Mouse (Mus musculus) CH12.LX (cell line): Measurements from ENCODE around the gene Armc8. TPM values are rescaled to one million over a fixed set of nuclear protein-coding genes. Genes with fewer than 3 reads are reported as not detected.

ENCODE experiments used
- DNase-seq: peaks from one replicate; pipeline ENCODE4 v3.0.0-alpha.2; 2013; ENCODE audit errors: extremely low read depth
- H3K27ac ChIP-seq: 2 replicates; pipeline ENCODE4 v1.5.1; 2012; ENCODE audit warnings: low read depth, mild to moderate bottlenecking, control low read depth, moderate library complexity; ENCODE audit not compliant: insufficient read depth
- H3K27me3 ChIP-seq: replicated peaks from 2 replicates; pipeline ENCODE3; 2012; ENCODE audit warnings: inconsistent platforms
- H3K36me3 ChIP-seq, 2 experiments: replicated peaks in 1 of 2; 2 replicates each; pipeline versions ENCODE3 to v1.6.1; 2012; ENCODE audit warnings: inconsistent platforms in 1 of 2, low read length in 1 of 2, mild to moderate bottlenecking in 1 of 2, mixed read lengths in 1 of 2, moderate library complexity in 1 of 2; ENCODE audit not compliant: control insufficient read depth in 1 of 2, insufficient read depth in 1 of 2
- H3K4me1 ChIP-seq, 2 experiments: 2 replicates each; pipeline ENCODE4 v1.6.1; 2012; ENCODE audit warnings: inconsistent platforms in 1 of 2, moderate library complexity in 1 of 2; ENCODE audit not compliant: insufficient read depth in 2 of 2, control insufficient read depth in 1 of 2
- H3K4me2 ChIP-seq: 2 replicates; pipeline ENCODE4 v1.6.1; 2012; ENCODE audit warnings: low read depth, mild to moderate bottlenecking, control low read depth; ENCODE audit not compliant: poor library complexity, insufficient read depth, severe bottlenecking
- H3K4me3 ChIP-seq, 3 experiments: fragments of 150-350 bp in 1 of 3; sonication (generic) in 1 of 3; replicated peaks in 1 of 3; 2 replicates each; pipeline versions ENCODE3 to v1.5.1; 2011 to 2012; ENCODE audit warnings: low read depth in 2 of 3, low read length in 2 of 3, mild to moderate bottlenecking in 2 of 3, moderate library complexity in 2 of 3, control low read depth in 1 of 3, improper control_type of control experiment in 1 of 3, inconsistent platforms in 1 of 3, mixed read lengths in 1 of 3; ENCODE audit not compliant: poor library complexity in 1 of 3
- H3K79me2 ChIP-seq: replicated peaks from 2 replicates; pipeline ENCODE4 v1.6.1; 2012; ENCODE audit warnings: mild to moderate bottlenecking, moderate library complexity; ENCODE audit not compliant: control insufficient read depth, poor library complexity, insufficient read depth, severe bottlenecking; ENCODE audit errors: extremely low read depth
- H3K9ac ChIP-seq: 2 replicates; pipeline ENCODE4 v1.6.1; 2012; ENCODE audit warnings: low read depth, mild to moderate bottlenecking, control low read depth, moderate library complexity; ENCODE audit not compliant: insufficient read depth
- H3K9me3 ChIP-seq: replicated peaks from 2 replicates; pipeline ENCODE3; 2012; ENCODE audit warnings: low read length, inconsistent platforms, mixed read lengths
- CHD1 ChIP-seq: IDR thresholded peaks from 2 replicates; pipeline ENCODE4 v1.6.1; 2012; ENCODE audit warnings: low read depth, low read length, improper control_type of control experiment, inconsistent platforms
- CTCF ChIP-seq, 2 experiments: IDR thresholded peaks in 1 of 2; conservative IDR thresholded peaks in 1 of 2; 2 replicates each; pipeline ENCODE4 v1.5.1; 2011 to 2012; ENCODE audit warnings: low read depth in 2 of 2, low read length in 2 of 2, improper control_type of control experiment in 1 of 2, inconsistent platforms in 1 of 2, mild to moderate bottlenecking in 1 of 2, moderate library complexity in 1 of 2
- EP300 ChIP-seq: IDR thresholded peaks from 2 replicates; pipeline ENCODE4 v1.6.1; 2011; ENCODE audit warnings: low read length, improper control_type of control experiment
- ETS1 ChIP-seq: conservative IDR thresholded peaks from 2 replicates; pipeline ENCODE4 v1.6.1; 2012; ENCODE audit warnings: low read depth, mild to moderate bottlenecking, inconsistent platforms, low read length, improper control_type of control experiment, moderate library complexity
- GABPA ChIP-seq: IDR thresholded peaks from 2 replicates; pipeline ENCODE4 v1.6.1; 2012; ENCODE audit warnings: low read depth, low read length, improper control_type of control experiment, inconsistent platforms; ENCODE audit not compliant: insufficient replicate concordance
- HCFC1 ChIP-seq: IDR thresholded peaks from 2 replicates; pipeline ENCODE4 v1.6.1; 2012; ENCODE audit warnings: low read depth, mild to moderate bottlenecking, inconsistent platforms, low read length, improper control_type of control experiment
- IRF4 ChIP-seq: IDR thresholded peaks from 2 replicates; pipeline ENCODE4 v1.6.1; 2014; ENCODE audit warnings: low read depth, mild to moderate bottlenecking, inconsistent platforms, low read length, improper control_type of control experiment
- JUN ChIP-seq: IDR thresholded peaks from 2 replicates; pipeline ENCODE4 v1.6.1; 2011; ENCODE audit warnings: low read depth, mild to moderate bottlenecking, low read length, improper control_type of control experiment, moderate library complexity; ENCODE audit not compliant: insufficient read depth
- KAT2A ChIP-seq: IDR thresholded peaks from 2 replicates; pipeline ENCODE4 v1.6.1; 2012; ENCODE audit warnings: low read length, improper control_type of control experiment, inconsistent platforms; ENCODE audit not compliant: insufficient replicate concordance
- MAFK ChIP-seq: IDR thresholded peaks from 2 replicates; pipeline ENCODE4 v1.6.1; 2011; ENCODE audit warnings: low read length, improper control_type of control experiment; ENCODE audit not compliant: insufficient replicate concordance
- MAZ ChIP-seq: IDR thresholded peaks from 2 replicates; pipeline ENCODE4 v1.6.1; 2012; ENCODE audit warnings: low read depth, mild to moderate bottlenecking, inconsistent platforms, low read length, improper control_type of control experiment, moderate library complexity
- MXI1 ChIP-seq: IDR thresholded peaks from 2 replicates; pipeline ENCODE4 v1.6.1; 2011; ENCODE audit warnings: mild to moderate bottlenecking, low read depth, low read length, improper control_type of control experiment
- MYC ChIP-seq: IDR thresholded peaks from 2 replicates; pipeline ENCODE4 v1.6.1; 2011; ENCODE audit warnings: low read depth, mild to moderate bottlenecking, improper control_type of control experiment, low read length
- NELFE ChIP-seq: IDR thresholded peaks from 2 replicates; pipeline ENCODE4 v1.6.1; 2011; ENCODE audit warnings: low read depth, low read length, improper control_type of control experiment
- NRF1 ChIP-seq: IDR thresholded peaks from 2 replicates; pipeline ENCODE4 v1.6.1; 2014; ENCODE audit warnings: low read depth, mild to moderate bottlenecking, inconsistent platforms, low read length, improper control_type of control experiment, moderate library complexity
- POLR2A ChIP-seq: IDR thresholded peaks from 2 replicates; pipeline ENCODE4 v1.6.1; 2011; ENCODE audit warnings: low read depth, mild to moderate bottlenecking, improper control_type of control experiment, low read length
- POLR2AphosphoS2 ChIP-seq: IDR thresholded peaks from 2 replicates; pipeline ENCODE4 v1.6.1; 2011; ENCODE audit warnings: low read depth, low read length, improper control_type of control experiment
- RAD21 ChIP-seq: IDR thresholded peaks from 2 replicates; pipeline ENCODE4 v1.6.1; 2011; ENCODE audit warnings: low read depth, mild to moderate bottlenecking, low read length, improper control_type of control experiment, moderate library complexity
- SMC3 ChIP-seq: IDR thresholded peaks from 2 replicates; pipeline ENCODE4 v1.6.1; 2011; ENCODE audit warnings: low read depth, low read length, improper control_type of control experiment
- UBTF ChIP-seq: IDR thresholded peaks from 2 replicates; pipeline ENCODE4 v1.6.1; 2012; ENCODE audit warnings: low read depth, mild to moderate bottlenecking, inconsistent platforms, low read length, improper control_type of control experiment, moderate library complexity
- USF1 ChIP-seq: IDR thresholded peaks from 2 replicates; pipeline ENCODE4 v1.6.1; 2014; ENCODE audit warnings: low read depth, mild to moderate bottlenecking, inconsistent platforms, low read length, improper control_type of control experiment
- USF2 ChIP-seq: conservative IDR thresholded peaks from 2 replicates; pipeline ENCODE4 v1.6.1; 2011; ENCODE audit warnings: low read depth, low read length, improper control_type of control experiment
- dilution Hi-C: fragments of 300-500 bp; cut with MboI; formaldehyde crosslinking; loops from 2 replicates; pipeline ENCODE4 v1.14.3; 2020; ENCODE audit warnings: low sequenced_read_pairs; ENCODE audit not compliant: extremely low pct_unique_long_range_greater_than_20kb, extremely low pct_ligation_motif_present
- in situ Hi-C: fragments of 300-500 bp; cut with MboI; formaldehyde crosslinking; loops from 3 replicates; pipeline ENCODE4 v1.14.3; 2019; ENCODE audit warnings: low sequenced_read_pairs, low pct_ligation_motif_present, low pct_unique_long_range_greater_than_20kb, mixed read lengths
- polyA plus RNA-seq: library from polyadenylated mRNA; unstranded; fragments of >175 nt; gene quantifications from 2 replicates; pipeline ENCODE4 v1.2.1, GENCODE M21; 2012; ENCODE audit warnings: low read depth; ENCODE audit not compliant: insufficient read length
- total RNA-seq, 2 experiments: library from RNA; depleted of rRNA; stranded (reverse); fragments of 300-350 nt in 1 of 2; fragments of >200 nt in 1 of 2; gene quantifications; 2 replicates each; pipeline ENCODE4 v1.2.3; 2012 to 2014

Armc8 gene
- total and polyA plus RNA-seq, 3 experiments: 9.3 to 16.9 (median 15.3) TPM

DNA sequence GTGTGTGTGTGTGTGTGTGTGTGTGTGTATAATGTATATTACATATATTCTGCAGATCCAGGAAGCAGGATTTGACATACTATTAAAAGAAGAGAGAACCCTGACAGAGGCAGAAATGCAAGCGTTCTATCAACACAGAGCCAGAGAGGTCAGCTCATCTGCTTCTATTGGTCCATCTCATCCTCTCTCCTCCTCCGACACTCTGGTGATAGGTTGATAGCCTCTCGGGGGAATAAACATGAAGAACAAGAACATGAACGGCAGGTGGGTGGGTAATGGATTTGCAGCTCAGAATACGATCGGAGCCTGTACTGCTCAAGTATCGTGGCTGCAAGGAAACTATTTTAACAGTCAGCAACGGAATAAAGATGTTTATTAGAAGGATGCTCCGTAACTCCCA is 100.1 kb downstream of the Armc8 start:
- Histone ChIP-seq H3K4me1 (peaks cover 3% of the 10 kb centered on the region in 2 experiments; a peak in 2 of 4 replicates), H3K4me3 (no peak overlapping the region), H3K9me3 (no peaks in the 10 kb centered on the region), H3K36me3 (no peaks in the 10 kb centered on the region), H3K79me2 (no peaks in the 10 kb centered on the region), H3K27me3 (no peaks in the 10 kb centered on the region), H3K9ac (no peak overlapping the region), H3K27ac (no peak overlapping the region), H3K4me2 (no peak overlapping the region)
- DNase-seq: no peak
- dilution Hi-C loops: no loop called here
- no peak for TF ChIP-seq HCFC1
- no peak for TF ChIP-seq NRF1
- no peak for TF ChIP-seq KAT2A
- no peak for TF ChIP-seq ETS1
- TF ChIP-seq JUN: no peak
- TF ChIP-seq CHD1: no peak
- no peak for TF ChIP-seq NELFE
- no peak for TF ChIP-seq USF2
- no peak for TF ChIP-seq SMC3
- no peak for TF ChIP-seq EP300
- no peak for TF ChIP-seq MAZ
- no peak for TF ChIP-seq UBTF
- TF ChIP-seq POLR2A: no peak
- TF ChIP-seq IRF4: no peak
- no peak for TF ChIP-seq MYC
- no peak for TF ChIP-seq USF1
- no peak for TF ChIP-seq MAFK
- no peak for TF ChIP-seq GABPA
- no peak for TF ChIP-seq MXI1
- TF ChIP-seq POLR2AphosphoS2: no peak
- in situ Hi-C loops: no loop called here

DNA sequence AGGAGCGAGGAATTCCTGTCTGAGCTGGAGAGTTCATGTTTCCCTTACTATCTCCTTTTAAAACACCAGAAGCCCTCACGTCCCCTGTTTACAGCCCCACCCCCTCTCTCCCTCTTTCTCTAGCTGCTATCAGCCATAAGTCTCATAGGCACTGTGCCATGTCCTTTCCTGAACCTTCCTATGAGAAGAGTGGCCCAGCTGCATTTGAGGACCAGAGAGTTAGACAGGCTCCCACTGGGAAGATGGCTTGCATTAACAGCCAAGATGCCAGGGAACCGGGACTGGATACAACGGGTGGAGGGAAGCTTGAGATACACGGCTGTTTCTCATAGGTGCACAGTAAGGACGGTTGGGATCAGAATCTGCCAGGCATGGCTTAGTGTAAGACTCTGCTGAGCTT is 103.8 kb downstream of the Armc8 start:
- no peak overlapping the region for H3K9ac ChIP-seq
- in situ Hi-C loops (no loop called here), dilution Hi-C loops (no loop called here)
- no peaks in the 10 kb centered on the region for H3K79me2 ChIP-seq
- H3K4me1 ChIP-seq: peaks cover 3% of the 10 kb centered on the region in 2 experiments; a peak in 2 of 4 replicates
- no peaks in the 10 kb centered on the region for H3K27me3 ChIP-seq
- H3K36me3 ChIP-seq: no peaks in the 10 kb centered on the region
- no peak for TF ChIP-seq RAD21
- TF ChIP-seq POLR2A: no peak
- TF ChIP-seq NRF1: no peak
- TF ChIP-seq CTCF (conservative IDR thresholded peaks at IDR 0.05 in 1 of 2, IDR thresholded peaks at IDR 0.05 in 1 of 2; ENCODE audit: low read depth in 2 of 2, low read length in 2 of 2): no peak
- H3K4me3 ChIP-seq: no peak overlapping the region
- no peak for DNase-seq
- no peak overlapping the region for H3K4me2 ChIP-seq
- H3K9me3 ChIP-seq: no peaks in the 10 kb centered on the region
- H3K27ac ChIP-seq: no peak overlapping the region
